Mouse (Mus musculus) stomach, embryonic 16.5 days (tissue): ENCODE measurements around the gene Stk11. TPM values are rescaled to one million over a fixed set of nuclear protein-coding genes. Genes with fewer than 3 reads are reported as not detected.

Source experiments
- ATAC-seq: fragments of 200-750 bp; cut with Nextera tagmentation; 2 replicates; pipeline ENCODE4 v1.8.0; 2017; ENCODE audit warnings: moderate number of reproducible peaks, moderate TSS enrichment; ENCODE audit not compliant: insufficient read depth, low FRiP score
- H3K27ac ChIP-seq: fragments of 300-500 bp; sonication (generic); 2 replicates; pipeline ENCODE4 v1.5.1; 2014; ENCODE audit warnings: low read length
- H3K27me3 ChIP-seq: fragments of 300-500 bp; sonication (generic); 2 replicates; pipeline ENCODE4 v1.6.1; 2014; ENCODE audit warnings: low read length, control low read depth, mixed read lengths; ENCODE audit not compliant: control insufficient read depth, insufficient read depth
- H3K36me3 ChIP-seq: fragments of 300-500 bp; sonication (generic); 2 replicates; pipeline ENCODE4 v1.6.1; 2014; ENCODE audit warnings: low read length; ENCODE audit not compliant: control insufficient read depth, insufficient read depth
- H3K4me1 ChIP-seq: fragments of 300-500 bp; sonication (generic); 2 replicates; pipeline ENCODE4 v1.6.1; 2014; ENCODE audit warnings: low read length, control low read depth, mixed read lengths; ENCODE audit not compliant: control insufficient read depth, insufficient read depth
- H3K4me2 ChIP-seq: fragments of 300-500 bp; sonication (generic); 2 replicates; pipeline ENCODE4 v1.6.1; 2014; ENCODE audit warnings: low read depth, low read length, mixed read lengths
- H3K4me3 ChIP-seq: fragments of 300-500 bp; sonication (generic); replicated peaks from 2 replicates; pipeline ENCODE4 v1.5.1; 2014; ENCODE audit warnings: mild to moderate bottlenecking, low read length
- H3K9ac ChIP-seq: fragments of 300-500 bp; sonication (generic); 2 replicates; pipeline ENCODE4 v1.6.1; 2014; ENCODE audit warnings: low read length
- H3K9me3 ChIP-seq: fragments of 300-500 bp; sonication (generic); replicated peaks from 2 replicates; pipeline ENCODE4 v1.6.1; 2016; ENCODE audit warnings: low read length, control low read depth; ENCODE audit not compliant: control insufficient read depth
- WGBS: fragments of 180-500 bp; shearing (Covaris S2); extraction: QIAGEN DNeasy Blood & Tissue Kit; methylation state at CpG from one replicate; pipeline ENCODE4 v1.1.7; 2014; 5-methylcytosine and 5-hydroxymethylcytosine counted together
- polyA plus RNA-seq: library from polyadenylated mRNA; unstranded; fragments of >200 nt; fragmentation: Nextera tagmentation; extraction: Ambion mirVana; gene quantifications from 2 replicates; pipeline ENCODE4 v1.2.1, GENCODE M21; 2015

The Stk11 gene
- polyA plus RNA-seq, 1 experiment from 2014 or later: 14.5 TPM

DNA sequence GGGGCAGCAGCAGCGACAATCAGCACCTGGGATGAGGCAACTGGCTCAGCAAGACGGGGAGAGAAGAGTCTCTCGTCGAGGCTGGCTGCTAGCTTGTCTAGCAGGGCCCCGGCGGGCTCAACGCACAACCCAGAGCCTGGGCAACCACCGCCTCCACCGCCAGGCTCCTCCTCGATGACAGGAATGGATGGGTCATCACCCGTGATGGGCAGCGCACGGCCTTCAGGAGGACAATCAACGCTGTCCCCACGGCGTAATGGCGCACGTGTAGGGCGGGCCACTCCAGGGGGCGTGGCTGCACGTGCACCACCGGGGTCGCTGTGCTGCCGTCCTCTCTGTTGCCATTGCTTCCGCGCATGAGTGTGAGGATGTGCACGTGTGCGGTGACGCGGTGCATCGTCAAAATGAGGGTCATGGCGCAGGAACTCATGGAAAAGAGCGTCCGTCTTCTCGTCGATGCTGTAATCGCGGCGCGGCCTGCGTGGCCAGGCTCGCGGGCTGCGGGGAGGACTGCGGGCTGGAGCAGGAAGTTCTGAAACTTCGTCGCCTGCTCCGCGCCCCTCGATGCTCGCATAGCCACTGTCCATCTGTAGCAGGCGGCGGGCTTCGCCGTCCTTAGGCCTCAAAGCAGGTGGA, 15.8 kb downstream of the Stk11 start:
- H3K27ac ChIP-seq: 0 out of 2 replicates have a peak overlapping the region, but pooled peaks have one; percentile 46
- H3K4me3 ChIP-seq: no peak overlapping the region; the same call in 1 of the 2 replicates
- 0 out of 2 replicates have a peak overlapping the region, but pooled peaks have one; percentile 5 for H3K4me2 ChIP-seq
- no peak overlapping the region; the same call in 1 of the 2 replicates for H3K9ac ChIP-seq
- peaks cover 23% of the 10 kb centered on the region for H3K36me3 ChIP-seq
- no peak for ATAC-seq
- peaks cover 13% of the 10 kb centered on the region for H3K4me1 ChIP-seq
- no peaks in the 10 kb centered on the region for H3K9me3 ChIP-seq
- H3K27me3 ChIP-seq: no peaks in the 10 kb centered on the region
- WGBS: 26% methylated on average over 55 of the region's 55 CpGs

DNA sequence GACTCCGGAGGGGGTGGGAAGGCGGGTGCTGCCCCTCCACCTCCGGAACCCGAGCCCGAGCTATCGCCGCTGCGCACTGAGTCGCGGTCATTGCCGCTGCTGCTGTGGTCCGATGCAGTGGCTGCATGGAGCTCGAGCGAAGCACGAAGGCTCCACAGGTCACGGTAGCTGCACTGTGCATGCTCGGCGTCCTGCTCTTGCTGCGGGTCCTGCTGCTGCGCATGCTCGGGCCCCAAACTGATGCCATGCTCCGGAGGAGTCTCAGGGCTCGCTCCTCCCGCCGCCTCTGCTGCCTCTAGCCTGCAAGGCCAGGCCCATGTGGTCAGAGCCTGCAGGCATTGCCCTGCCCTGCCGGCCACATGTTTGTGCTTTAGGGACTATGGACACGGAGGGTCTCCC, 16.3 kb downstream of the Stk11 start:
- Histone ChIP-seq H3K36me3 (peaks cover 23% of the 10 kb centered on the region), H3K27me3 (0 out of 2 replicates have a peak, but pooled peaks cover 2% of the 10 kb centered on the region), H3K4me3 (no peak overlapping the region; the same call in 1 of the 2 replicates), H3K9me3 (no peaks in the 10 kb centered on the region), H3K4me2 (0 out of 2 replicates have a peak overlapping the region, but pooled peaks have one; percentile 5), H3K4me1 (peaks cover 15% of the 10 kb centered on the region), H3K9ac (no peak overlapping the region), H3K27ac (no peak overlapping the region)
- ATAC-seq: no peak
- WGBS: 54% methylated on average over 27 of the region's 27 CpGs

- Histone ChIP-seq H3K27me3 (peaks cover 3% of the 10 kb centered on the region; the same call in 1 of the 2 replicates), H3K9me3 (no peaks in the 10 kb centered on the region), H3K4me1 (peaks cover 29% of the 10 kb centered on the region), H3K27ac (no peak overlapping the region), H3K36me3 (peaks cover 20% of the 10 kb centered on the region), H3K9ac (no peak overlapping the region), H3K4me3 (no peak overlapping the region), H3K4me2 (no peak overlapping the region)
- 69% methylated on average over 8 of the region's 8 CpGs for WGBS
- ATAC-seq: no peak
Measured at GRCm38 (mm10) chr10:80133226-80133849, 17.7 kb downstream of the Stk11 start.

DNA sequence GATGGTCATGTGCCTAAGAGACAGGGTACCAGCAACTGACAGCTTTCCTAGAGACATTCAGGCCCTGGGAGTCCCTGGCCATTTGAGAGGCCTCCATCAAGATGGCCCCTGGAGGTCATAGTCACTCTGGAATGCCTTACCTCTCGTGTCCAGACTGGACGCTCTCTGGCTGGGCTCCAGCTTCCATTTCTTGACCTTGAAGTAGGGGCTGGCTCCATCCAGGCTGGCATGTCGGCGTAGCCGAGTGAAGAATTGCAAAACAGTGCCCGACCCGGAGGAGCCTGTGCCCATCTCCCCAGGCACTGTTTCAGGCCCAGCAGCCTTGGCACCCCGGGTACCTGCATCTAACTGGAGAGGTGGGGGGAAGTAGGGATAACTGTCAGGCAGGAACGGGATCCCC, 18.8 kb downstream of the Stk11 start:
- Histone ChIP-seq H3K4me1 (peaks cover 35% of the 10 kb centered on the region), H3K4me3 (no peak overlapping the region), H3K27me3 (peaks cover 3% of the 10 kb centered on the region; the same call in 1 of the 2 replicates), H3K36me3 (peaks cover 10% of the 10 kb centered on the region), H3K9ac (no peak overlapping the region), H3K4me2 (no peak overlapping the region), H3K9me3 (no peaks in the 10 kb centered on the region), H3K27ac (no peak overlapping the region)
- WGBS: 91% methylated on average over 9 of the region's 9 CpGs
- no peak for ATAC-seq

DNA sequence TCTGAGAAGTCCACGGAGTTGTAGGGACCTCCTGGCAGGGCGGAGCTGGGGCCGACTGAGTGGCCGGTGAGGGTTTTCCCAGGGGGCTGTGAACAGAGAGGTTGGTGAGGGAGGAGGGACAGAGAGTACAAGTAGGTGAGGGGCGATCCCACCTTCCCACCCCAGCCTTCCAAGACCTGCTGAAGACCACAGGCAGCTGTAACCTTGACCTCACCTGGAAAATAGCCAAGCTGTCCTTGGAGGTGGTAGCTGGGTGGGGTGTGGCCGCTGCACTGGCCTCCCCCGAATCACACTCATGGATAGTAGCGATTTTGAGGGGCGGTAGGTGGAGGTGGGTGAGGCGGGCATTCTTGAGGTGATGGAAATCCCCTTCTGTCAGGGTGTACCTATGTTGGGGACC, 19.6 kb downstream of the Stk11 start:
- H3K9me3 ChIP-seq: no peaks in the 10 kb centered on the region
- no peak overlapping the region for H3K27ac ChIP-seq
- peaks cover 35% of the 10 kb centered on the region for H3K4me1 ChIP-seq
- ATAC-seq: no peak
- no peak overlapping the region for H3K4me3 ChIP-seq
- no peak overlapping the region for H3K9ac ChIP-seq
- H3K36me3 ChIP-seq: peaks cover 8% of the 10 kb centered on the region
- 77% methylated on average over 10 of the region's 10 CpGs for WGBS
- H3K27me3 ChIP-seq: peaks cover 3% of the 10 kb centered on the region; the same call in 1 of the 2 replicates
- H3K4me2 ChIP-seq: no peak overlapping the region

DNA sequence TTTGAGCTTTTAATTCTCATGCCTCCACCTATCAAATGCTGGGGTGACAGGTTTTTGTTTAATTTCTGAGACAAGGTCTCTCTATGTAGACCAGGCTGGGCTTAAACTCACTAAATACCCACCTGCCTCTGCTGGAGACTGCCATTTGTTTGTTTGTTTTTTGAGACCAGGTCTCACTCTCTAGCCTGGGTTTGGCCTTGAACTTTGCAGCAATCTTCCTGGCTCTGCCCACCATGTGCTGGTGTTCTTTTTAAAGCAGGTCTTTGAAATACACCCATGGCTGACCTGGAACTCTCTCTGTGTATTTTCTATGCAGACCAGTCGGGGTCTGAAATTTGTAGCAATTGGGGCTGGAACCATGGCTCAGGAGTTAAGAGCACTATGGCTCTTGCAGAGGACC, 20.0 kb downstream of the Stk11 start:
- H3K36me3 ChIP-seq: 0 out of 2 replicates have a peak, but pooled peaks cover 3% of the 10 kb centered on the region
- peaks cover 34% of the 10 kb centered on the region for H3K4me1 ChIP-seq
- no peak overlapping the region for H3K27ac ChIP-seq
- H3K9me3 ChIP-seq: no peaks in the 10 kb centered on the region
- no peak overlapping the region for H3K4me2 ChIP-seq
- H3K27me3 ChIP-seq: peaks cover 3% of the 10 kb centered on the region; the same call in 1 of the 2 replicates
- H3K4me3 ChIP-seq: no peak overlapping the region
- 88% methylated on average over 1 of the region's 1 CpGs for WGBS
- H3K9ac ChIP-seq: no peak overlapping the region
- ATAC-seq: no peak

- WGBS: 23% methylated on average over 41 of the region's 49 CpGs
- H3K4me3 ChIP-seq: peak overlapping the region; percentile 67
- H3K36me3 ChIP-seq: 0 out of 2 replicates have a peak, but pooled peaks cover 3% of the 10 kb centered on the region
- H3K9ac ChIP-seq: peak overlapping the region; percentile 60
- peak overlapping the region; percentile 99 for H3K4me2 ChIP-seq
- H3K9me3 ChIP-seq: no peaks in the 10 kb centered on the region
- H3K27me3 ChIP-seq: peaks cover 3% of the 10 kb centered on the region; the same call in 1 of the 2 replicates
- H3K27ac ChIP-seq: peak overlapping the region; percentile 82; the same call in 1 of the 2 replicates
- ATAC-seq: no peak
- H3K4me1 ChIP-seq: peaks cover 30% of the 10 kb centered on the region
Measured at GRCm38 (mm10) chr10:80136179-80136951, 20.8 kb downstream of the Stk11 start.

DNA sequence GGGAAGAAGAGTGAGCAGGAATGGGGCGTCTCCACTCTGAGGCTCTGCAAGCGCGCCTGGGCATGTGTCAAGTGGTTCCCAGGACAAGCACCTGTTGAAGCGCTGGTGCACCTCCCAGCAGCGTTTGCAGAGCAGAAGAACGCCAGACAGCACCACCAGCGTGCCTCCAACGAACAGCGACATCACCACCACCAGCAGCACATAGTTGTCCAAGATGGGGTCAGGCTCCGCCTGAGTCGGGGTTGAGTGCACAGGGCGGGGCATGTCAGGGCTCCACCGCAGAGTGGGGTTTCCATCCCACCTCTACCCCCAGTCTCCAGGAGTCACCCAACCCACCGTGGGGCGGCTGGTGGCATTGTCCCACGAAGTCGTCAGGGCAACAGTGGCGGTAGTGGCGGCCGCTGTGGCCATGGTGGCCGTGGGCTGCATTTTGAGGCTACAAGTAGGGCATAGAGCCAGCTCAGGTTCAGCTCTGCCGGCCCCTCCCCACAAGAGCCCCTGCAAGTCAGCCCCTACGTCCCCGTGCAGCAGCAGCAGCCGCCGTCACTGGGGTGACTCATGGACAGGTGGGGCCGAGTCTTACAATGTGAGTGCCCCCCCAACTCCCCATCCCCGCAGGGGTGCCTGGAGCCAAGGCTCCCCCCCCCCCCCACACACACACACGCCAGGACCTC, 21.5 kb downstream of the Stk11 start:
- WGBS: 5% methylated on average over 29 of the region's 29 CpGs
- H3K4me2 ChIP-seq: peak overlapping the region; percentile 99
- peak overlapping the region; percentile 82 for H3K27ac ChIP-seq
- H3K4me1 ChIP-seq: peaks cover 28% of the 10 kb centered on the region
- ATAC-seq: no peak
- peak overlapping the region; percentile 60 for H3K9ac ChIP-seq
- H3K9me3 ChIP-seq: no peaks in the 10 kb centered on the region
- peaks cover 3% of the 10 kb centered on the region; the same call in 1 of the 2 replicates for H3K27me3 ChIP-seq
- H3K36me3 ChIP-seq: 0 out of 2 replicates have a peak, but pooled peaks cover 3% of the 10 kb centered on the region
- peak overlapping the region; percentile 67 for H3K4me3 ChIP-seq
